Mouse (Mus musculus) T-cell, adult 2 months (primary cell): Measurements from ENCODE around the gene Spata20.

Source experiments
- DNase-seq: peaks from one replicate; pipeline ENCODE4 v3.0.0; 2022; ENCODE audit warnings: low spot score

Spata20 gene

GRCm38 (mm10) chr11:94451091-94451773 is 34.7 kb downstream of the Spata20 start:
- DNase-seq: no peak

DNA sequence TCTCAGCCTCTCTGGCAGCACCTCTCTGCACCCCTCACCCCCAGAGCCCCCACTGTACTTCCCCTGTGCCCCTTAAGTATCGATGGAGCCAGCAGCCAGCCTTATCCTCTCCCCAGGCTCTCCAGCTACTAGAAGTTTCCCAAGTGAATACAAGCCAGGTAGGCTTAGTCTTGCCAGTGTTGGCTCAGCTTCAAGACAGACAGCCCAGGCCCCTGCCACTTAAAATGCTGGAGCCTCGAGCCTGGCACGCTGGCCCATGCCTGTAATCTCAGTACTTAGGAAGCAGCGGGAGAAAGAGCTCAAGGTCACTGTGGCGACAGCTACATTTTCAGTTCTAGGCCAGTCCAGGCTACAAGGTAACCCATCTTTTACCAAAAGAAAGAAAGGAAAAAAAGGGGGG is 36.1 kb downstream of the Spata20 start:
- DNase-seq: no peak

- no peak for DNase-seq
Observed at GRCm38 (mm10) chr11:94449239-94449638, 36.7 kb downstream of the Spata20 start.

- DNase-seq: no peak
Observed at GRCm38 (mm10) chr11:94447017-94447416, 39.0 kb downstream of the Spata20 start.

DNA sequence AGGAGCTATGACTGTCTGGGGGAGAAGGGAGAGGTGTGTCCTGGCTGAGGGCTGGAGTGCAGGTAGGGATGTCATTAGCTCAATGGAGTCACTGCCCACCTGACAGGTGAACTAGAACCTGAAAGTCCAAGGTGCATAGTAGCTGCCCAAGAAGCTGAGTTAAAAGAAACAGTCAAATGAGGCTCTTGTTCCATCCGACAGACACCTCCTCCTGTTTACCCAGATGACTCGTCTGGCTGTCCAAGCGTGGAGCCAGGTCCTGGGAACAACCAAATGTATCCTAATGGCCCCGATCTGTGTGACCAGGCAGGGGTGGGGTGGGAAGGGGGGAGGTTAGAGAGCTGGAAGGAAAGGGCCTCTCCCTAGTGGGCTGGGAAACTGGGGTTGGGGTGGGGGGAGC is 40.7 kb downstream of the Spata20 start:
- DNase-seq: no peak

DNA sequence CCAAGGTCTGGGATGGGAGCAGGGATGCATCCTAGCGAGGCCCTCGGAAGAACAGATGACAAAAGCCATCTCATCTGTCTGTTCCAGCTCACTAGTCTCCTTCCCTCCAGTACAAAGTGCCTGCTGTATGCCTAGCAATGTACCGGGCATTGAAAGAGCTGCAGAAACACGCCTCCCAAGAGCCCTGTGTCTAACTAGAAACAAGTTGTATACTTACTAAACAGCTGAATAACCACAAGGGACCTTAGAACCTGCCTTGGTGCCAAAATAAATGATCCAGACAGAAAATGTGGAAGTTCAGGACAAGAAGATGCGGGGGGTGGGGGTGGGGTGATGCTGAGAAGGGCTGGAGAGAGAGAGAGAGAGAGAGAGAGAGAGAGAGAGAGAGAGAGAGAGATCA is 41.1 kb downstream of the Spata20 start:
- no peak for DNase-seq

DNA sequence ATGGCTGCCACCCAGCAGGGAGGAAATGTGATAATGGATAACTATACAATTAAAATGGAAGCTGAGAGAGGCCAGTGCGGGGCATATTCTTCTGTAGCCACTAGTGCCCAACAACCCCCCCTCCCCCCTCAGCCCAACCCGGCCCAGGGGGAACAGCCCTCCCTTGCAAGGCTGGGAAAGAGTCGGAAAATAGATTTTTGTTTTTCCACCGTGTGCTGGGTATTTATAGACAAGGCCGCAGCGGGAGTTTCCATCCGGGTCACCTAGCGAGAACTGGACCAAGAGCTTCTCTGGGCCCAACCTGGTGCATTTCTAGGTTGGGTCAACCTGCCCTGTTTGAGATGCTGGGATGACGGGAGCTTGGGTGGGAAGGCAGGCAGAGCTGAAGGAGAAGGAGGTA is 44.2 kb downstream of the Spata20 start:
- DNase-seq: no peak

DNA sequence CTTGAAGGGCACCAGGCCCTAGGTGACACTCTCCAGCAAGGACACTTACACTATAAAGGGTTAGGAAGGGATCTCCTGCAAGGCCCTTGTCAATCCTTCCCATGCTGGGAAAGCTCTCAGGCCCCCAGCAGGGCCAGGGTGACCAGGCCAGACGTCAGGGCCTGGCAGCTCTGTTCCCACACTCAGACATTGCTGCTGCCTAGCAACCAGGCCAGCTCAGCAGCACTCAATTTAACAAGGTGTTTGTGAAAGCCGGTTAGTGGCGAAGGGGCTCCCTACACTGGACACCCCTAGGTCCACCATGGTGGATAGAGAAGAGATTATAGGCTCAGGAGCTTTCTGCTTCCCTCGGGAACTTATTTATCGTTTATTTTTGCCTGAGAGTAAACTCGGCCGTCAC is 44.9 kb downstream of the Spata20 start:
- no peak for DNase-seq

- DNase-seq: no peak
Observed at GRCm38 (mm10) chr11:94440421-94440820, 45.6 kb downstream of the Spata20 start.

- no peak for DNase-seq
Observed at GRCm38 (mm10) chr11:94429011-94429651, 56.8 kb downstream of the Spata20 start.
